Mouse (Mus musculus) c-Kit-positive CD71-positive TER-119-negative erythroid progenitor cells, embryonic 14.5 days (primary cell): ENCODE results near the gene Esp4.
"Not testable (repeated sequence)": the region's sequence is repeated elsewhere in the genome, so short reads cannot be mapped to it uniquely, and the experiment has no call there.

Experiments used
- DNase-seq: peaks from one replicate; pipeline ENCODE4 v3.0.0-alpha.2; 2013; ENCODE audit warnings: low read depth

Gene Esp4

GRCm38 (mm10) chr17:40598294-40598693 lies at the start of gene Esp4:
Gene Esp4 (plus strand): TSS chr17:40598594.
- DNase-seq, result no peak

GRCm38 (mm10) chr17:40553470-40553869 lies 44.9 kb upstream of the Esp4 start:
- no peak for DNase-seq

GRCm38 (mm10) chr17:40561207-40561606 lies 37.2 kb upstream of the Esp4 start, which contains the start of gene Esp6:
Gene Esp6 (plus strand): TSS chr17:40561507.
- no peak for DNase-seq

GRCm38 (mm10) chr17:40583906-40584305 lies 14.5 kb upstream of the Esp4 start:
- DNase-seq, result not testable (repeated sequence)

GRCm38 (mm10) chr17:40591297-40591696 lies 7.1 kb upstream of the Esp4 start:
- no peak for DNase-seq

- not testable (repeated sequence) for DNase-seq
These were observed 33.4 kb downstream of the Esp4 start, which contains the start of gene Esp3 for GRCm38 (mm10) chr17:40631775-40632174. Gene Esp3 (plus strand): TSS chr17:40632075.
